Mouse (Mus musculus) kidney, adult 2 months (tissue): ENCODE measurements around the gene Hist1h4c.

ENCODE experiments used
- CTCF ChIP-seq: fragments of 200-500 bp; conservative IDR thresholded peaks from 2 replicates; pipeline ENCODE4 v1.5.1; 2011; ENCODE audit warnings: low read depth, mild to moderate bottlenecking, control low read depth, low read length, moderate library complexity, mixed read lengths; ENCODE audit not compliant: insufficient read depth, insufficient read length
- POLR2A ChIP-seq: fragments of 200-500 bp; IDR thresholded peaks from one replicate; pipeline ENCODE4 v1.6.1; 2011; ENCODE audit warnings: low read depth, low read length, control low read depth

DNA sequence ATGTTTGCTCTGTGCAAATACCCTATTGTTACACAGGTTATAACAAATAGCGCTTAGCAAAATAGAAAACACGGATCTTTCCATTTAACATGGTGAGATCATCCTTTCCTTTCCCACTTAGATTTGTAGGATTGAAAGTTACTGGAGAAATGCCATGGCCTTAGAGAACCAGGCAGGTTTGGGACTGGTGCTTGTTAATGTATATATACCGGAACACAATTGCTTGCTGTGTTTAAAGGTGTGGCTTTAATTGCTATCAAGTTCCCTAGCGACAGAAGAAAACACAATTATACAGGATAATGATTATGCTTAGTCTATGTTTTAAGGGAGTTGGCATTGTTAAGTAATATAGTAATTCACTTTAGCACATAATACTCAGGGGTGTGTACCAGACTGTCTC is 11.1 kb downstream of the Hist1h4c start:
- TF ChIP-seq POLR2A, result no peak
- no peak for TF ChIP-seq CTCF
